Comparison of ENCODE assay signal across 7 mouse cellular contexts in the genomic region with DNA sequence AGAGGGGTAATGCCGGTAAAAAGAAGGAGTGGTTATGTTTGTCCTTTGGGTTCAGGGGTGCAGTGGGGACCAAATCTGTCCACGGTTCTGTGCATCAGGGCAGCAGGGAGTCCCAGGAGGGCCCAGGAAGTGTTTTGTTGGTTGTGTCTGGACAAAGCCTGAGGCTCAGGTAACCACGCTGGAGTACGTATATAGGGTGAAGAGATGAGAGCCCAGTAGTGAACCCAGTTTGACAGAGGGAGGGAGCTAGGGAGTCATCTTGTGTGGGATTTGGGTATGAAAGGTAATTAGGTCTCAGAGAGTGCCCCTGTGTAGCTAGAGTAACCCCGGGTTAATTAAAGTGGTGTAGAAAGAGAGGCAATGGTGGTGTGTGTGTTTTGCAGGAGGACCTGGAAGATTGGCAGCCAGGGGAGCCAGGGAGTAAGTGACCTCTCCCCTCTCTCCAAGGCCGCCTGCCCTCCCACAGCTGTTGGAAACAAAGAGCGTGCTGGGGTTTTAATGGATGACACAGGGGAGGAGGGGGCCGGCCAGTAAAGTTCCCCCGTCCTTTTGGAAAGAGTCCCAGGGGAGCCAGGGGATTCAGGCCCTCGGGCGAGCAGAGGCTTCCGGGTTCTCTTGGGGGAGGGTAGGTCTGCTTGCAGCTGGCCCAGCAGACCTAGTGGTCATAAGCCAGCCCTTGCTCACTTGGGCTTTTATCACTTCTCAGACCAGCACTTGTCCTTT. TPM values are rescaled to one million over a fixed set of nuclear protein-coding genes. Genes with fewer than 3 reads are reported as not detected.
DNase-seq lines count a peak whose midpoint lies in the region; ATAC-seq and TF ChIP-seq lines count a peak whose summit lies in the region.

No protein-coding gene starts in this region.

- peak; percentile 47 for DNase-seq in 3T3-L1 (ENCODE audit: low read depth, low spot score)
- peak; percentile 84 for DNase-seq in embryonic facial prominence, embryonic 10.5 days (ENCODE audit: low spot score)
- DNase-seq in spleen, postnatal 4 days (ENCODE audit: low spot score in 2 of 2) = no peak

- H3K36me3 ChIP-seq in C2C12 (ENCODE audit: control insufficient read depth, insufficient read depth) = no peaks in the 10 kb centered on the region
- H3K36me3 ChIP-seq in embryonic facial prominence, embryonic 10.5 days (replicated peaks) = peaks cover 32% of the 10 kb centered on the region
- 0 out of 2 replicates have a peak, but pooled peaks cover 4% of the 10 kb centered on the region for H3K36me3 ChIP-seq in hindbrain, embryonic 13.5 days
- no peaks in the 10 kb centered on the region for H3K36me3 ChIP-seq in liver, embryonic 12.5 days
- peaks cover 3% of the 10 kb centered on the region; the same call in 1 of the 2 replicates for H3K36me3 ChIP-seq in neural tube, embryonic 13.5 days

- H3K4me3 ChIP-seq in C2C12 (ENCODE audit: insufficient read depth, poor library complexity, severe bottlenecking) = peak overlapping the region; percentile 56
- peak overlapping the region; percentile 85 for H3K4me3 ChIP-seq in embryonic facial prominence, embryonic 10.5 days
- H3K4me3 ChIP-seq in hindbrain, embryonic 13.5 days = peak overlapping the region; percentile 92
- H3K4me3 ChIP-seq in liver, embryonic 12.5 days = peak overlapping the region; percentile 69
- peak overlapping the region; percentile 96 for H3K4me3 ChIP-seq in neural tube, embryonic 13.5 days

- H3K4me1 ChIP-seq in embryonic facial prominence, embryonic 10.5 days = peaks cover 20% of the 10 kb centered on the region
- peaks cover 38% of the 10 kb centered on the region for H3K4me1 ChIP-seq in hindbrain, embryonic 13.5 days (replicated peaks)
- peaks cover 16% of the 10 kb centered on the region; the same call in 1 of the 2 replicates for H3K4me1 ChIP-seq in liver, embryonic 12.5 days
- H3K4me1 ChIP-seq in neural tube, embryonic 13.5 days (replicated peaks) = peaks cover 60% of the 10 kb centered on the region

- peak overlapping the region; percentile 99 for H3K27ac ChIP-seq in embryonic facial prominence, embryonic 10.5 days (replicated peaks)
- H3K27ac ChIP-seq in hindbrain, embryonic 13.5 days = peak overlapping the region; percentile 99
- no peak overlapping the region for H3K27ac ChIP-seq in liver, embryonic 12.5 days
- peak overlapping the region; percentile 99 for H3K27ac ChIP-seq in neural tube, embryonic 13.5 days (replicated peaks)

- WGBS in embryonic facial prominence, embryonic 10.5 days = under 1% methylated on average over 12 of the region's 12 CpGs
- under 1% methylated on average over 12 of the region's 12 CpGs for WGBS in hindbrain, embryonic 13.5 days
- 16% methylated on average over 11 of the region's 12 CpGs for WGBS in liver, embryonic 12.5 days (ENCODE audit: insufficient replicate concordance)
- WGBS in neural tube, embryonic 13.5 days = under 1% methylated on average over 12 of the region's 12 CpGs

- peak overlapping the region; percentile 50 for H3ac ChIP-seq in C2C12 (ENCODE audit: control insufficient read depth, insufficient read length, low read depth)

- ATAC-seq in hindbrain, embryonic 13.5 days (ENCODE audit: low FRiP score) = peak; percentile 59
- ATAC-seq in liver, embryonic 12.5 days = peak; percentile 36
- peak; percentile 44 for ATAC-seq in neural tube, embryonic 13.5 days (ENCODE audit: low read depth)

- peaks cover 44% of the 10 kb centered on the region for H3K79me2 ChIP-seq in C2C12 (ENCODE audit: control insufficient read depth, insufficient read depth)

- H3K9me3 ChIP-seq in embryonic facial prominence, embryonic 10.5 days = no peaks in the 10 kb centered on the region; the same call in 1 of the 2 replicates
- no peaks in the 10 kb centered on the region for H3K9me3 ChIP-seq in hindbrain, embryonic 13.5 days
- H3K9me3 ChIP-seq in liver, embryonic 12.5 days (replicated peaks) = no peaks in the 10 kb centered on the region
- H3K9me3 ChIP-seq in neural tube, embryonic 13.5 days = no peaks in the 10 kb centered on the region

- H3K9ac ChIP-seq in hindbrain, embryonic 13.5 days = peak overlapping the region; percentile 99
- H3K9ac ChIP-seq in liver, embryonic 12.5 days = peak overlapping the region; percentile 72; the same call in 1 of the 2 replicates
- H3K9ac ChIP-seq in neural tube, embryonic 13.5 days = peak overlapping the region; percentile 97

- H3K4me2 ChIP-seq in hindbrain, embryonic 13.5 days = peak overlapping the region; percentile 82
- peak overlapping the region; percentile 84 for H3K4me2 ChIP-seq in liver, embryonic 12.5 days
- peak overlapping the region; percentile 80 for H3K4me2 ChIP-seq in neural tube, embryonic 13.5 days

- no peak for TF ChIP-seq CTCF in C2C12 (IDR thresholded peaks at IDR 0.05; ENCODE audit: control insufficient read depth, insufficient read depth, insufficient read length)

- no peaks in the 10 kb centered on the region for H3K27me3 ChIP-seq in C2C12 (ENCODE audit: control insufficient read depth, insufficient read depth, insufficient read length)
- H3K27me3 ChIP-seq in embryonic facial prominence, embryonic 10.5 days (replicated peaks; ENCODE audit: low read depth, poor library complexity, severe bottlenecking) = no peaks in the 10 kb centered on the region
- no peaks in the 10 kb centered on the region for H3K27me3 ChIP-seq in hindbrain, embryonic 13.5 days
- H3K27me3 ChIP-seq in liver, embryonic 12.5 days (replicated peaks) = peaks cover 29% of the 10 kb centered on the region
- no peaks in the 10 kb centered on the region for H3K27me3 ChIP-seq in neural tube, embryonic 13.5 days

- H3K79me3 ChIP-seq in C2C12 (ENCODE audit: low read depth) = peaks cover 13% of the 10 kb centered on the region

TF ChIP-seq in C2C12, 6 proteins besides CTCF, POLR2A, EP300 and RAD21:
- TF ChIP-seq MAX (IDR thresholded peaks at IDR 0.05) (no peak), FOSL1 (IDR thresholded peaks at IDR 0.05; ENCODE audit: insufficient read depth, low read length, poor library complexity, severe bottlenecking) (no peak), MYOG (IDR thresholded peaks at IDR 0.05; ENCODE audit: control insufficient read depth, extremely low read depth, insufficient read length) (no peak), USF1 (IDR thresholded peaks at IDR 0.05; ENCODE audit: low read depth) (no peak), MYOD1 (IDR thresholded peaks at IDR 0.05; ENCODE audit: control insufficient read depth, insufficient read length, low read depth) (no peak), CEBPB (IDR thresholded peaks at IDR 0.05; ENCODE audit: low read depth) (no peak)

RNA-seq across cellular contexts. Expression of gene Tmeff1, which starts 1.3 kb away (rescaled TPM):
- 22.7 TPM for polyA plus RNA-seq in C2C12 (2012; fragmentation: generic; extraction: Trizol)
- polyA plus RNA-seq in embryonic facial prominence, embryonic 10.5 days (2016; fragmentation: Nextera tagmentation; extraction: Ambion mirVana) = 110 and 112 TPM in 2 replicates
- polyA plus RNA-seq in hindbrain, embryonic 13.5 days (2015; fragmentation: Nextera tagmentation; extraction: Ambion mirVana) = 247 and 272 TPM in 2 replicates
- polyA plus RNA-seq in liver, embryonic 12.5 days (2016; fragmentation: Nextera tagmentation; extraction: Ambion mirVana) = 10.5 and 10.9 TPM in 2 replicates
- polyA plus RNA-seq in neural tube, embryonic 13.5 days (2015; fragmentation: Nextera tagmentation; extraction: Ambion mirVana) = 315 and 322 TPM in 2 replicates

RNA-seq across cellular contexts. Expression of gene Msantd3, which starts 46.5 kb away (rescaled TPM):
- polyA plus RNA-seq in C2C12 (2012; fragmentation: generic; extraction: Trizol) = 47.3 TPM
- polyA plus RNA-seq in embryonic facial prominence, embryonic 10.5 days (2016; fragmentation: Nextera tagmentation; extraction: Ambion mirVana) = 53.9 and 60.7 TPM in 2 replicates
- 33.4 and 39.0 TPM in 2 replicates for polyA plus RNA-seq in hindbrain, embryonic 13.5 days (2015; fragmentation: Nextera tagmentation; extraction: Ambion mirVana)
- 4.7 and 5.9 TPM in 2 replicates for polyA plus RNA-seq in liver, embryonic 12.5 days (2016; fragmentation: Nextera tagmentation; extraction: Ambion mirVana)
- polyA plus RNA-seq in neural tube, embryonic 13.5 days (2015; fragmentation: Nextera tagmentation; extraction: Ambion mirVana) = 36.2 and 43.9 TPM in 2 replicates

Comparison
In these comparisons a context has a peak if more than half of its experiments do, and no peak if none do; other contexts are left out.
1. DNase-seq: peak in 3T3-L1 (single experiment) and embryonic facial prominence, embryonic 10.5 days (single experiment); none in spleen, postnatal 4 days (0 of 2).
2. Peak in every context shown above with its lines, with median percentiles within 50 percentile points of each other: H3K4me3 ChIP-seq, ATAC-seq, H3K4me2 ChIP-seq and H3K9ac ChIP-seq.